8 mouse cellular contexts compared by ENCODE assay signal in the genomic region with DNA sequence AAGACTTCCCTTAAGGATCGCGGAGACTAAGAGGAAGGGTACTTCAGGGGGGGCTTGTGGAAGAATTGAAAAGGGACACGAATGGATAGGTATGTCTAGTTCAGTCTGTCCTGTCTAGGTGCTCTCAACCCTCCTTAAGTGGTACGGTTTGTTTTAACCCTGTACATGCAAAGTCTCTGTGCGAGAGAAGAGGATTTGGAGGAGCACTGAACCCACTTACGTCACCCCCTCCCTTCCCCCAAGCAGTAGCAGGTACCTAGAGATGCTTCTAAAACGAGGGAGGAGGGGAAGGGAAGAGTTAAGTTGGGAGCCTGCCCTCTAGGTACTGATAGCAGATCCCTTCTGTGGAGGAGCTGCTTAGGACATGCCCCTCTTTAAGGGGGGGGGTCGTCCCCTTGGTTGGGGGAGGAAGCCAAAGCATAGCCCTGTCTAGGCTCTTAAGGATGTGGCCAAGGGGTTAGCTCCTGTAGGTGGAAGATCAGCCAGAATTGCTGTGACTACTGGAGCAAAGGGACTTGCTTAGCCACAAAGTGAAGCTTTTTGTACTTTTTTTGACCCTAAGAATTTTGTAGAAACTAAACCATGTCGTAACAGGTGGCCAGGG.
DNase-seq lines count a peak whose midpoint lies in the region; ATAC-seq lines count a peak whose summit lies in the region.

No protein-coding gene starts in this region.

- no peak for DNase-seq in kidney, postnatal 10 days
- no peak for DNase-seq in hindbrain, embryonic 14.5 days (ENCODE audit: low spot score)
- no peak for DNase-seq in midbrain, embryonic 14.5 days
- DNase-seq in spleen, adult 12 weeks (ENCODE audit: low spot score), result no peak
- no peak for DNase-seq in urinary bladder, postnatal 25 days (ENCODE audit: low spot score)
- no peak for DNase-seq in left cerebral cortex, adult 11 months (ENCODE audit: low spot score)

- no peak for ATAC-seq in kidney, embryonic 14.5 days (ENCODE audit: low FRiP score, low TSS enrichment)
- 0 out of 2 replicates have a peak, but pooled peaks have one; percentile 51 for ATAC-seq in hindbrain, embryonic 14.5 days (ENCODE audit: low FRiP score)
- ATAC-seq in midbrain, embryonic 14.5 days (ENCODE audit: low FRiP score, low TSS enrichment), result peak; percentile 31

- H3K27me3 ChIP-seq in kidney, embryonic 14.5 days (ENCODE audit: control insufficient read depth, insufficient read depth, low read length), result no peaks in the 10 kb centered on the region
- H3K27me3 ChIP-seq in hindbrain, embryonic 14.5 days (ENCODE audit: control insufficient read depth, insufficient read depth, low read length), result no peaks in the 10 kb centered on the region
- H3K27me3 ChIP-seq in midbrain, embryonic 14.5 days (ENCODE audit: control insufficient read depth, insufficient read depth, low read length), result no peaks in the 10 kb centered on the region

- H3K9ac ChIP-seq in kidney, embryonic 14.5 days (ENCODE audit: low read depth, low read length), result no peak overlapping the region
- peak overlapping the region; percentile 47 for H3K9ac ChIP-seq in hindbrain, embryonic 14.5 days
- peak overlapping the region; percentile 52 for H3K9ac ChIP-seq in midbrain, embryonic 14.5 days (replicated peaks; ENCODE audit: low read length)

- H3K4me2 ChIP-seq in kidney, embryonic 14.5 days (replicated peaks; ENCODE audit: low read depth, low read length), result peak overlapping the region; percentile 71
- H3K4me2 ChIP-seq in hindbrain, embryonic 14.5 days (replicated peaks), result peak overlapping the region; percentile 70
- H3K4me2 ChIP-seq in midbrain, embryonic 14.5 days (ENCODE audit: low read length), result peak overlapping the region; percentile 62

- H3K4me3 ChIP-seq in kidney, embryonic 14.5 days (ENCODE audit: low read length), result peak overlapping the region; percentile 43
- H3K4me3 ChIP-seq in brown adipose tissue, adult 24 weeks (ENCODE audit: insufficient read depth, low read depth, low read length), result peak overlapping the region; percentile 86
- H3K4me3 ChIP-seq in hindbrain, embryonic 14.5 days (replicated peaks; ENCODE audit: low read length), result peak overlapping the region; percentile 44
- peak overlapping the region; percentile 41 for H3K4me3 ChIP-seq in midbrain, embryonic 14.5 days (replicated peaks; ENCODE audit: low read depth, low read length)

- no peaks in the 10 kb centered on the region for H3K9me3 ChIP-seq in kidney, embryonic 14.5 days (ENCODE audit: control insufficient read depth, low read length)
- H3K9me3 ChIP-seq in hindbrain, embryonic 14.5 days (ENCODE audit: control insufficient read depth, low read length), result no peaks in the 10 kb centered on the region
- no peaks in the 10 kb centered on the region for H3K9me3 ChIP-seq in midbrain, embryonic 14.5 days (ENCODE audit: control insufficient read depth, low read length)

- WGBS in kidney, embryonic 14.5 days, result 31% methylated on average over 9 of the region's 9 CpGs
- WGBS in hindbrain, embryonic 14.5 days, result 29% methylated on average over 9 of the region's 9 CpGs
- 24% methylated on average over 9 of the region's 9 CpGs for WGBS in midbrain, embryonic 14.5 days

- H3K27ac ChIP-seq in kidney, embryonic 14.5 days (ENCODE audit: low read depth, low read length), result no peak overlapping the region
- H3K27ac ChIP-seq in brown adipose tissue, adult 24 weeks (replicated peaks; ENCODE audit: low read depth, low read length), result no peak overlapping the region
- no peak overlapping the region for H3K27ac ChIP-seq in hindbrain, embryonic 14.5 days
- no peak overlapping the region for H3K27ac ChIP-seq in midbrain, embryonic 14.5 days (replicated peaks; ENCODE audit: low read depth, low read length)

- no peaks in the 10 kb centered on the region for H3K4me1 ChIP-seq in kidney, embryonic 14.5 days (ENCODE audit: control insufficient read depth, insufficient read depth, low read length)
- H3K4me1 ChIP-seq in brown adipose tissue, adult 24 weeks (ENCODE audit: control insufficient read depth, insufficient read depth, insufficient read length, low read length), result no peaks in the 10 kb centered on the region
- H3K4me1 ChIP-seq in hindbrain, embryonic 14.5 days (replicated peaks; ENCODE audit: control insufficient read depth, insufficient read depth, low read length), result 0 out of 2 replicates have a peak, but pooled peaks cover 6% of the 10 kb centered on the region
- no peaks in the 10 kb centered on the region for H3K4me1 ChIP-seq in midbrain, embryonic 14.5 days (ENCODE audit: control insufficient read depth, insufficient read depth, low read length)

- H3K36me3 ChIP-seq in kidney, embryonic 14.5 days (ENCODE audit: control insufficient read depth, insufficient read depth, low read length), result no peaks in the 10 kb centered on the region
- H3K36me3 ChIP-seq in hindbrain, embryonic 14.5 days (replicated peaks; ENCODE audit: control insufficient read depth, insufficient read depth), result no peaks in the 10 kb centered on the region
- H3K36me3 ChIP-seq in midbrain, embryonic 14.5 days (ENCODE audit: control insufficient read depth, insufficient read depth, low read length), result no peaks in the 10 kb centered on the region
